Mouse (Mus musculus) megakaryocyte, embryonic 14.5 days (primary cell): ENCODE measurements around the gene Flot1. TPM values are rescaled to one million over a fixed set of nuclear protein-coding genes. Genes with fewer than 3 reads are reported as not detected.
A peak's percentile ranks its signal among the peaks of the same experiment; 100 is the strongest.

Source experiments
- H3K27me3 ChIP-seq: replicated peaks from 2 replicates; pipeline ENCODE3; 2012; ENCODE audit warnings: inconsistent platforms
- H3K36me3 ChIP-seq: replicated peaks from 2 replicates; pipeline ENCODE3; 2012; ENCODE audit warnings: low read length, inconsistent platforms, mixed read lengths
- H3K4me1 ChIP-seq: 2 replicates; pipeline ENCODE4 v1.6.1; 2012; ENCODE audit warnings: inconsistent platforms
- H3K4me3 ChIP-seq: replicated peaks from 2 replicates; pipeline ENCODE3; 2012; ENCODE audit warnings: moderate library complexity, mild to moderate bottlenecking, inconsistent platforms
- H3K9me3 ChIP-seq: 2 replicates; pipeline ENCODE4 v1.6.1; 2012; ENCODE audit warnings: inconsistent platforms
- FLI1 ChIP-seq: IDR thresholded peaks from 2 replicates; pipeline ENCODE4 v1.6.1; 2012; ENCODE audit warnings: low read length, inconsistent platforms, mixed read lengths
- GATA1 ChIP-seq: IDR thresholded peaks from 3 replicates; pipeline ENCODE4 v1.6.1; 2012; ENCODE audit warnings: mixed read lengths, low read length, inconsistent platforms, borderline replicate concordance
- polyA plus RNA-seq: library from polyadenylated mRNA; stranded (reverse); fragments of >175 nt; gene quantifications from 2 replicates; pipeline ENCODE4 v1.2.3, GENCODE M21; 2012; ENCODE audit warnings: low replicate concordance; ENCODE audit not compliant: insufficient read depth

The Flot1 gene
- polyA plus RNA-seq, 1 experiment: 163 TPM

DNA sequence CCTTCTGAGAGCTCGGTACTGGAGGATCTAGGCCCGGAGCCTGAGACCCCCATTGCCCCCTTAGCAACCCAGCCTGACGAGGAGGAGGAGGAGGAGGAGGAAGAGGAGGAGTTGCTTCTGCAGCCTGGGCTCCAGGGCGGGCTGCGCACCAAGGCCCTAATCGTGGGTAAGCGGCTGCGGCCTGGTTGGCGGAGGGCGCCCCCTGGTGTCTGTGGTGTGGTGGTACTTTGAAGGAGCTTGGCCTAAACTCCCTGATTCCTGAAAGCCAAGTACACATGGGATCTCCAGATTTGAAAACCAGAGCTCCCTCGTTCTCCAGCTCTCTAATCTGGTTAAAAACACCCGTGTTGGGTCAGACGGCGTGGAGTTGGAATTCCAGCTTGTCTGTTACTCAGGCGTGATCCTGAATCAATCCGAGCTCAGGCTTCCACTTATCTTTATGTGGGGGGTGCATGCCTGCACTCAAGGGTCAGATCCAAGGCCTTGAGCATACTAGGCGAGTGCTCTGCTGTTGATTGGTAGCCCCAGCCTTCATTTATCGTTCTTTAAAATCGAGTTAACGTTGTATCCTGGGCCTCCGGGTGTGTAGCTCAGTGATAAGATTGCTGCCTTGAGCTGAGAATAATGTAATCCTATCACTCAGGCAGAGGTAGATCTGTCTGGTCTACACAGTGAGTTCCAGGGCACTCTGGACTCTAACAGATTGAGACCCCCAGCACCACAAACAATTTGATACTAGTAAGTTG, 50.9 kb downstream of the Flot1 start:
- no peaks in the 10 kb centered on the region for H3K27me3 ChIP-seq
- peaks cover 58% of the 10 kb centered on the region for H3K4me1 ChIP-seq
- peaks cover 56% of the 10 kb centered on the region for H3K36me3 ChIP-seq
- TF ChIP-seq FLI1: no peak
- no peak for TF ChIP-seq GATA1
- H3K9me3 ChIP-seq: no peaks in the 10 kb centered on the region
- peak overlapping the region; percentile 86 for H3K4me3 ChIP-seq

DNA sequence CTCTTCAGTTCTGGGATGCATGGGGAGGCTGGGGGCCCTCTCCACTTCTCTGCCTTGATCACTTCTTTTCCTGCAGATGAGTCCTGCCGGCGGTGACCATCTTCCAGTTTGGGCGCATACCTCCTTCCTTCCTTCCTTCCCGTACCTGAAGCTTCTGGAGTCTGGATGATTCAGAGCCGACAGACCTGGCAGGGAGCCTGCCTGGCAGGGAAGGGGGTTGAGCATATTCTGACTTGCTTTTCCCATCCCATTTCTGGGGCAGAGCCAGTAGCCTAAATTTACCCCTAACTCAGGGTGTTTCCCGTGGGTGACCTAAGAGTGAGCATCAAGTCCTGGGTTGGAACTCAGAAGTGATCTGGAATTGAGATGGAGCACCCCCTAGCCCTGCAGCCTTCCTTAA, 51.7 kb downstream of the Flot1 start:
- TF ChIP-seq GATA1: no peak
- TF ChIP-seq FLI1: no peak
- peaks cover 53% of the 10 kb centered on the region for H3K4me1 ChIP-seq
- H3K9me3 ChIP-seq: no peaks in the 10 kb centered on the region
- H3K36me3 ChIP-seq: peaks cover 56% of the 10 kb centered on the region
- no peak overlapping the region for H3K4me3 ChIP-seq
- no peaks in the 10 kb centered on the region for H3K27me3 ChIP-seq

DNA sequence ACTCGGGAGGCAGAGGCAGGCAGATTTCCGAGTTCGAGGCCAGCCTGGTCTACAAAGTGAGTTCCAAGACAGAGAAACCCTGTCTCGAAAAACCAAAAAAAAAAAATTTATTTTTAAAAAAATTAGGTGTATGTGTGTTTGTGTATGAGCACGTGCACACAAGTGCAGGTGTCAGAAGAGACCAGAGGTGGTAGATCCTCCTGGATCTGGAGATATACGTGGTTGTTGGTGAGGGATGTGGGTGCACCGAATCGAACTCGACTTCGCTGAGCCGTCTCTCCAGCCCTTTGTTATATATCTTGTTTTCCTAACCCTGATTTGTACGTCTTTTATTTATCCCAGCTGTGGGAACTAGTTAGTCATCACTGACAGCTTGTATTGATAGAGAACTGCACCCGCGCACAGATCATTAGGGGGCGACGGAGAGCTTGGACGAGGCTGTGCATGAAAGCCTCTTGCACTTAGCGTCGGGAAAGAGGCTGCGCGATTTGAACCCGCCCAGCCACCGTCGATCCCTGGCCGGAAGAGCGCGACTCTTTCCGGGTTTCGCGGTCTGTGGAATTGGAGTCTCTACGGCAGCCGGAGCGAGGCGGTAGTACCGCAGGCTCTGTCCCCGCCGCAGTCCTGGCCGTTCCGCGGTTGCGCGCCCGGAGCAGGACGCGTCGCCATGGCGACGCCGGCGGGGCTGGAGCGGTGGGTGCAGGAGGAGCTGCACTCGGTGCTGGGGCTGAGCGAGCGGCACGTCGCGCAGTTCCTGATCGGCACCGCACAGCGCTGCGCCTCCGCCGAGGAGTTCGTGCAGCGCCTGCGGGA, 56.4 kb downstream of the Flot1 start, which contains the start of gene Dhx16:
TSS of gene Dhx16 (plus strand) at position 575 of the 813 bp plus-strand sequence.
- H3K27me3 ChIP-seq: no peaks in the 10 kb centered on the region
- no peak for TF ChIP-seq FLI1
- TF ChIP-seq GATA1: no peak
- H3K4me3 ChIP-seq: peak within 1 kb of the TSS; percentile 98
- H3K36me3 ChIP-seq: peaks cover 62% of the 10 kb centered on the region
- peaks cover 39% of the 10 kb centered on the region for H3K4me1 ChIP-seq
- H3K9me3 ChIP-seq: no peaks in the 10 kb centered on the region

Other genes starting within 250 kb of the Flot1 start
- gene Sfta2, start 221.7 kb upstream of the Flot1 start, polyA plus RNA-seq: not detected in 2 replicates
- 0.55 TPM in 1 of 2 replicates, not detected in the other for gene Gm9573, start 196.6 kb upstream of the Flot1 start, polyA plus RNA-seq
- gene Mucl3, start 179.5 kb upstream of the Flot1 start, polyA plus RNA-seq: not detected in 2 replicates
- gene Vars2, start 155.6 kb upstream of the Flot1 start, polyA plus RNA-seq: 42.1 and 49.7 TPM in 2 replicates
- 7.8 and 10.8 TPM in 2 replicates for gene Gtf2h4, start 149.5 kb upstream of the Flot1 start, polyA plus RNA-seq
- not detected in 2 replicates for gene Ddr1, start 118.6 kb upstream of the Flot1 start, polyA plus RNA-seq
- gene Ier3, start 1.5 kb upstream of the Flot1 start, polyA plus RNA-seq: 62.2 and 65.8 TPM in 2 replicates
- gene Tubb5, start 15.1 kb downstream of the Flot1 start, polyA plus RNA-seq: 96.5 and 217 TPM in 2 replicates
- 1.2 and 2.3 TPM in 2 replicates for gene Mdc1, start 18.3 kb downstream of the Flot1 start, polyA plus RNA-seq
- gene Nrm, start 38.1 kb downstream of the Flot1 start, polyA plus RNA-seq: 5.6 TPM in 1 of 2 replicates, not detected in the other
- 153 and 168 TPM in 2 replicates for gene Ppp1r18, start 42.4 kb downstream of the Flot1 start, polyA plus RNA-seq
- 23.2 and 32.1 TPM in 2 replicates for gene Dhx16, start 56.6 kb downstream of the Flot1 start, polyA plus RNA-seq
- gene 2310061I04Rik, start 74.2 kb downstream of the Flot1 start, polyA plus RNA-seq: 101 and 470 TPM in 2 replicates
- 15.4 and 23.3 TPM in 2 replicates for gene Atat1, start 86.8 kb downstream of the Flot1 start, polyA plus RNA-seq
- 5.7 TPM in 1 of 2 replicates, not detected in the other for gene Mrps18b, start 93.2 kb downstream of the Flot1 start, polyA plus RNA-seq
- gene Ppp1r10, start 93.2 kb downstream of the Flot1 start, polyA plus RNA-seq: 28.5 and 36.4 TPM in 2 replicates
- 86.0 and 161 TPM in 2 replicates for gene Abcf1, start 146.5 kb downstream of the Flot1 start, polyA plus RNA-seq
- 63.9 and 75.7 TPM in 2 replicates for gene Gnl1, start 156.6 kb downstream of the Flot1 start, polyA plus RNA-seq
- gene Prr3, start 157.0 kb downstream of the Flot1 start, polyA plus RNA-seq: 11.4 and 13.7 TPM in 2 replicates
- gene H2-T24, start 197.3 kb downstream of the Flot1 start, polyA plus RNA-seq: 3.9 TPM in 1 of 2 replicates, not detected in the other
- gene H2-T23, start 209.6 kb downstream of the Flot1 start, polyA plus RNA-seq: 13.8 and 44.0 TPM in 2 replicates
- gene H2-T22, start 219.5 kb downstream of the Flot1 start, polyA plus RNA-seq: 6.2 TPM in 1 of 2 replicates, not detected in the other
- 0.25 TPM in 1 of 2 replicates, not detected in the other for gene Gm6034, start 219.7 kb downstream of the Flot1 start, polyA plus RNA-seq
- gene Gm11127, start 235.1 kb downstream of the Flot1 start, polyA plus RNA-seq: 20.5 TPM in 1 of 2 replicates, not detected in the other